ENCODE assay signal across 8 mouse cellular contexts in genomic region chr14:121796571-121797456, GRCm38 (mm10). TPM values are rescaled to one million over a fixed set of nuclear protein-coding genes. Genes with fewer than 3 reads are reported as not detected.
DNase-seq lines count a peak whose midpoint lies in the region; ATAC-seq and TF ChIP-seq lines count a peak whose summit lies in the region.

No protein-coding gene starts in this region.

- H3K27me3 ChIP-seq in kidney, postnatal 0 days (ENCODE audit: insufficient read depth, low read length), result no peaks in the 10 kb centered on the region
- H3K27me3 ChIP-seq in MEL (ENCODE audit: control insufficient read depth in 1 of 2, insufficient read depth in 2 of 2, low read length in 2 of 2), result no peaks in the 10 kb centered on the region
- H3K27me3 ChIP-seq in hindbrain, embryonic 12.5 days, result peaks cover 25% of the 10 kb centered on the region
- H3K27me3 ChIP-seq in midbrain, embryonic 10.5 days (ENCODE audit: low read depth, poor library complexity, severe bottlenecking), result peaks cover 31% of the 10 kb centered on the region

- H3K27ac ChIP-seq in kidney, postnatal 0 days, result peak overlapping the region; percentile 85
- peak overlapping the region; percentile 39; the same call in 1 of the 2 replicates for H3K27ac ChIP-seq in MEL (ENCODE audit: control insufficient read depth, low read depth, low read length)
- no peak overlapping the region for H3K27ac ChIP-seq in cortical plate, adult 2 months (ENCODE audit: insufficient read depth, low read length)
- H3K27ac ChIP-seq in hindbrain, embryonic 12.5 days, result no peak overlapping the region
- H3K27ac ChIP-seq in midbrain, embryonic 10.5 days (replicated peaks), result peak overlapping the region; percentile 85

- H3K79me2 ChIP-seq in MEL (ENCODE audit: control insufficient read depth, insufficient read depth, low read length, poor library complexity), result peaks cover 2% of the 10 kb centered on the region; the same call in 1 of the 2 replicates

- DNase-seq in kidney, postnatal 0 days (ENCODE audit: low spot score), result peak; percentile 13
- no peak for DNase-seq in kidney, postnatal 14 days
- peak; percentile 55 for DNase-seq in MEL (ENCODE audit: low read depth, low spot score)
- no peak for DNase-seq in midbrain, embryonic 10.5 days (ENCODE audit: low spot score)
- DNase-seq in testis, postnatal 10 days (ENCODE audit: low spot score), result peak; percentile 52
- no peak for DNase-seq in left cerebral cortex, adult 9 months (ENCODE audit: low spot score in 2 of 2)

- 9% methylated on average over 28 of the region's 28 CpGs for WGBS in kidney, postnatal 0 days
- WGBS in hindbrain, embryonic 12.5 days, result 13% methylated on average over 28 of the region's 28 CpGs
- 11% methylated on average over 28 of the region's 28 CpGs for WGBS in midbrain, embryonic 10.5 days

- TF ChIP-seq CTCF in kidney, postnatal 0 days (IDR thresholded peaks at IDR 0.05; ENCODE audit: low read depth), result no peak
- TF ChIP-seq CTCF in MEL (IDR thresholded peaks at IDR 0.05 in 2 of 3, conservative IDR thresholded peaks at IDR 0.05 in 1 of 3; ENCODE audit: control insufficient read depth in 1 of 3, insufficient read depth in 1 of 3, low read depth in 2 of 3, low read length in 3 of 3, poor library complexity in 1 of 3, severe bottlenecking in 1 of 3), result no peak
- no peak for TF ChIP-seq CTCF in cortical plate, adult 2 months (IDR thresholded peaks at IDR 0.05; ENCODE audit: extremely low read depth, insufficient read depth, low read length)

- H3K4me2 ChIP-seq in kidney, postnatal 0 days (ENCODE audit: low read length), result peak overlapping the region; percentile 82
- H3K4me2 ChIP-seq in hindbrain, embryonic 12.5 days (replicated peaks), result peak overlapping the region; percentile 90

- H3K36me3 ChIP-seq in kidney, postnatal 0 days (ENCODE audit: insufficient read depth, low read length), result no peaks in the 10 kb centered on the region
- peaks cover 0 to 35% of the 10 kb centered on the region in 2 experiments; a peak in 2 of 4 replicates for H3K36me3 ChIP-seq in MEL (ENCODE audit: control insufficient read depth in 1 of 2, insufficient read depth in 2 of 2, low read length in 2 of 2)
- H3K36me3 ChIP-seq in hindbrain, embryonic 12.5 days, result no peaks in the 10 kb centered on the region
- no peaks in the 10 kb centered on the region for H3K36me3 ChIP-seq in midbrain, embryonic 10.5 days

- peak overlapping the region; percentile 72 for H3K9ac ChIP-seq in kidney, postnatal 0 days (ENCODE audit: low read depth, low read length)
- peak overlapping the region; percentile 78 for H3K9ac ChIP-seq in MEL (ENCODE audit: control insufficient read depth, low read depth, low read length, poor library complexity, severe bottlenecking)
- peak overlapping the region; percentile 70 for H3K9ac ChIP-seq in hindbrain, embryonic 12.5 days

- H3K9me3 ChIP-seq in kidney, postnatal 0 days (replicated peaks; ENCODE audit: low read length), result no peaks in the 10 kb centered on the region
- H3K9me3 ChIP-seq in MEL (replicated peaks; ENCODE audit: insufficient read depth, low read length), result no peaks in the 10 kb centered on the region
- H3K9me3 ChIP-seq in hindbrain, embryonic 12.5 days (replicated peaks), result no peaks in the 10 kb centered on the region
- no peaks in the 10 kb centered on the region for H3K9me3 ChIP-seq in midbrain, embryonic 10.5 days (replicated peaks)

- no peak for TF ChIP-seq RAD21 in MEL (IDR thresholded peaks at IDR 0.05; ENCODE audit: low read depth, low read length)

- TF ChIP-seq POLR2A in MEL (IDR thresholded peaks at IDR 0.05; ENCODE audit: control insufficient read depth in 1 of 2, insufficient read depth in 1 of 2, low read depth in 1 of 2, low read length in 2 of 2, poor library complexity in 1 of 2), result no peak
- TF ChIP-seq POLR2A in cortical plate, adult 2 months (IDR thresholded peaks at IDR 0.05; ENCODE audit: extremely low read depth, insufficient read depth, low read length), result no peak

- H3K4me1 ChIP-seq in kidney, postnatal 0 days (replicated peaks; ENCODE audit: insufficient read depth, low read length), result 0 out of 2 replicates have a peak, but pooled peaks cover 9% of the 10 kb centered on the region
- peaks cover 16 to 34% of the 10 kb centered on the region in 2 experiments for H3K4me1 ChIP-seq in MEL (ENCODE audit: control insufficient read depth in 1 of 2, insufficient read depth in 2 of 2, low read length in 2 of 2)
- H3K4me1 ChIP-seq in cortical plate, adult 2 months (ENCODE audit: control insufficient read depth, insufficient read depth, low read length), result no peaks in the 10 kb centered on the region; the same call in 1 of the 2 replicates
- H3K4me1 ChIP-seq in hindbrain, embryonic 12.5 days, result peaks cover 8% of the 10 kb centered on the region
- H3K4me1 ChIP-seq in midbrain, embryonic 10.5 days, result peaks cover 23% of the 10 kb centered on the region

- ATAC-seq in kidney, postnatal 0 days (replicated peaks; ENCODE audit: low FRiP score, low read depth), result no peak
- peak; percentile 1; the same call in 1 of the 2 replicates for ATAC-seq in hindbrain, embryonic 12.5 days (ENCODE audit: low FRiP score)

- 0 out of 4 replicates have a peak, but pooled peaks have one; percentile 8 for TF ChIP-seq EP300 in MEL (IDR thresholded peaks at IDR 0.05; ENCODE audit: low read depth in 1 of 2, low read length in 2 of 2)

- H3K4me3 ChIP-seq in kidney, postnatal 0 days (replicated peaks; ENCODE audit: low read depth, low read length), result peak overlapping the region; percentile 72
- H3K4me3 ChIP-seq in MEL (ENCODE audit: control insufficient read depth in 1 of 2, insufficient read depth in 1 of 2, low read depth in 2 of 2, low read length in 2 of 2), result peak overlapping the region; percentile 65 to 94
- peak overlapping the region; percentile 60 for H3K4me3 ChIP-seq in cortical plate, adult 2 months (ENCODE audit: insufficient read depth, low read length)
- peak overlapping the region; percentile 75 for H3K4me3 ChIP-seq in hindbrain, embryonic 12.5 days
- H3K4me3 ChIP-seq in midbrain, embryonic 10.5 days, result peak overlapping the region; percentile 80

TF ChIP-seq in MEL, 35 proteins besides CTCF, POLR2A, EP300 and RAD21:
- TF ChIP-seq RCOR1 (IDR thresholded peaks at IDR 0.05; ENCODE audit: low read depth, low read length) (no peak), MAX (IDR thresholded peaks at IDR 0.05; ENCODE audit: low read length) (peak; percentile 36; the same call in 1 of the 2 replicates), USF1 (IDR thresholded peaks at IDR 0.05; ENCODE audit: low read depth, low read length) (no peak), SMC3 (IDR thresholded peaks at IDR 0.05; ENCODE audit: low read depth, low read length) (no peak), ZC3H11A (IDR thresholded peaks at IDR 0.05; ENCODE audit: low read depth, low read length) (no peak), UBTF (IDR thresholded peaks at IDR 0.05; ENCODE audit: borderline replicate concordance, insufficient read depth, low read depth, low read length) (no peak)
TF ChIP-seq in MEL: peak in this region for 1.

RNA-seq across cellular contexts. Expression of gene Dock9, which starts 0.8 kb away (rescaled TPM):
- polyA plus RNA-seq in kidney, postnatal 0 days (2015; fragmentation: Nextera tagmentation; extraction: Ambion mirVana), result 11.1 TPM in 2 replicates
- 5.6 and 6.3 TPM in 2 replicates for total RNA-seq in MEL (2012; rRNA removed)
- polyA plus RNA-seq in MEL (2012; ENCODE audit: insufficient read depth in 1 of 2, insufficient read length in 2 of 2, low read depth in 1 of 2, low replicate concordance in 2 of 2, missing spikeins in 1 of 2), result 1 to 10 TPM in 1 of 2 experiments, not detected in 1; 9.4 TPM
- 68.4 and 74.9 TPM in 2 replicates for polyA plus RNA-seq in cortical plate, adult 2 months (2012; rRNA removed)
- 6.2 and 7.1 TPM in 2 replicates for polyA plus RNA-seq in hindbrain, embryonic 12.5 days (2016; fragmentation: Nextera tagmentation; extraction: Ambion mirVana)
- polyA plus RNA-seq in midbrain, embryonic 10.5 days (2016; fragmentation: Nextera tagmentation; extraction: Ambion mirVana), result 2.1 and 3.4 TPM in 2 replicates

Comparison
In these comparisons a context has a peak if more than half of its experiments do, and no peak if none do; other contexts are left out.
1. DNase-seq: peak in kidney, postnatal 0 days (single experiment), MEL (single experiment) and testis, postnatal 10 days (single experiment); none in kidney, postnatal 14 days (single experiment), midbrain, embryonic 10.5 days (single experiment) and left cerebral cortex, adult 9 months (0 of 2).
2. H3K27ac ChIP-seq: peak in kidney, postnatal 0 days (single experiment), MEL (single experiment) and midbrain, embryonic 10.5 days (single experiment); none in cortical plate, adult 2 months (single experiment) and hindbrain, embryonic 12.5 days (single experiment).
3. Peak in every context shown above with its lines, with median percentiles within 50 percentile points of each other: H3K4me3 ChIP-seq and H3K9ac ChIP-seq.